Mouse (Mus musculus) heart, postnatal 0 days (tissue): ENCODE data around the gene Igbp1. TPM values are rescaled to one million over a fixed set of nuclear protein-coding genes. Genes with fewer than 3 reads are reported as not detected.
A peak's percentile ranks its signal among the peaks of the same experiment; 100 is the strongest.

Experiments used
- ATAC-seq: fragments of 200-750 bp; cut with Nextera tagmentation; 2 replicates; pipeline ENCODE4 v1.8.0; 2017; ENCODE audit warnings: low read depth, moderate number of reproducible peaks, moderate library complexity; ENCODE audit not compliant: insufficient read depth
- DNase-seq: peaks from one replicate; pipeline ENCODE4 v3.0.0-alpha.2; 2016; ENCODE audit warnings: low spot score
- H3K27ac ChIP-seq: fragments of 300-500 bp; sonication (generic); 2 replicates; pipeline ENCODE4 v1.5.1; 2014; ENCODE audit warnings: low read depth, mild to moderate bottlenecking
- H3K27me3 ChIP-seq: fragments of 300-500 bp; sonication (generic); 2 replicates; pipeline ENCODE4 v1.6.1; 2014; ENCODE audit warnings: low read length, mixed read lengths; ENCODE audit not compliant: control insufficient read depth, insufficient read depth
- H3K36me3 ChIP-seq: fragments of 300-500 bp; sonication (generic); replicated peaks from 2 replicates; pipeline ENCODE4 v1.6.1; 2014; ENCODE audit warnings: low read length, mixed read lengths; ENCODE audit not compliant: control insufficient read depth, insufficient read depth
- H3K4me1 ChIP-seq: fragments of 300-500 bp; sonication (generic); 2 replicates; pipeline ENCODE4 v1.6.1; 2014; ENCODE audit warnings: antibody characterized with exemption; ENCODE audit not compliant: control insufficient read depth, insufficient read depth
- H3K4me2 ChIP-seq: fragments of 300-500 bp; sonication (generic); 2 replicates; pipeline ENCODE4 v1.6.1; 2014; ENCODE audit warnings: low read depth, mild to moderate bottlenecking, low read length, moderate library complexity
- H3K4me3 ChIP-seq: fragments of 300-500 bp; sonication (generic); 2 replicates; pipeline ENCODE4 v1.5.1; 2014; ENCODE audit warnings: low read depth, low read length
- H3K9ac ChIP-seq: fragments of 300-500 bp; sonication (generic); replicated peaks from 2 replicates; pipeline ENCODE4 v1.6.1; 2014; ENCODE audit warnings: low read depth, low read length, mixed read lengths
- H3K9me3 ChIP-seq: fragments of 300-500 bp; sonication (generic); replicated peaks from 2 replicates; pipeline ENCODE4 v1.6.1; 2016; ENCODE audit warnings: low read length; ENCODE audit not compliant: control insufficient read depth
- CTCF ChIP-seq: IDR thresholded peaks from 2 replicates; pipeline ENCODE4 v1.5.1; 2016; ENCODE audit warnings: antibody characterized with exemption, control low read depth, low read depth
- EP300 ChIP-seq: IDR thresholded peaks from 2 replicates; pipeline ENCODE4 v1.6.1; 2016; ENCODE audit warnings: antibody characterized with exemption, low read depth
- WGBS: fragments of 180-500 bp; shearing (Covaris S2); extraction: QIAGEN DNeasy Blood & Tissue Kit; methylation state at CpG from one replicate; pipeline ENCODE4 v1.1.7; 2014; 5-methylcytosine and 5-hydroxymethylcytosine counted together
- polyA plus RNA-seq: library from polyadenylated mRNA; unstranded; fragments of >200 nt; fragmentation: Nextera tagmentation; extraction: Ambion mirVana; gene quantifications from 2 replicates; pipeline ENCODE4 v1.2.1, GENCODE M21; 2015
- total RNA-seq: library from RNA; depleted of rRNA; stranded (reverse); fragments of >200 nt; gene quantifications from 2 replicates; pipeline ENCODE4 v1.2.3, GENCODE M21; 2014; ENCODE audit warnings: low replicate concordance

Gene Igbp1
- total and polyA plus RNA-seq, 2 experiments from 2014 or later, result 29.6 to 55.4 TPM

- peak; percentile 76 for ATAC-seq
These were observed 13.8 kb upstream of the Igbp1 start for GRCm38 (mm10) chrX:100480317-100480716.

GRCm38 (mm10) chrX:100493500-100494067 lies 507 bp upstream of the Igbp1 start:
- Histone ChIP-seq H3K9me3 (no peaks in the 10 kb centered on the region), H3K4me3 (peak overlapping the region; percentile 76), H3K4me1 (no peaks in the 10 kb centered on the region), H3K9ac (peak overlapping the region; percentile 51), H3K27ac (no peak overlapping the region), H3K4me2 (peak overlapping the region; percentile 76), H3K36me3 (peaks cover under 1% of the 10 kb centered on the region; the same call in 1 of the 2 replicates), H3K27me3 (no peaks in the 10 kb centered on the region)
- DNase-seq, result no peak
- 14% methylated on average over 22 of the region's 22 CpGs for WGBS
- TF ChIP-seq EP300 (no peak), CTCF (no peak)
- ATAC-seq, result peak; percentile 42

More at GRCm38 (mm10) chrX:100480317-100480716, 13.8 kb upstream of the Igbp1 start:
- no peak overlapping the region for H3K27ac ChIP-seq
- no peak overlapping the region for H3K9ac ChIP-seq
- TF ChIP-seq CTCF, result peak; percentile 67
- TF ChIP-seq EP300, result no peak
- WGBS, result 29% methylated on average over 3 of the region's 3 CpGs
- no peak overlapping the region for H3K4me2 ChIP-seq
- peak; percentile 33 for DNase-seq
- no peaks in the 10 kb centered on the region for H3K4me1 ChIP-seq
- no peaks in the 10 kb centered on the region for H3K27me3 ChIP-seq
- no peak overlapping the region for H3K4me3 ChIP-seq
- no peaks in the 10 kb centered on the region for H3K9me3 ChIP-seq
- no peaks in the 10 kb centered on the region for H3K36me3 ChIP-seq

GRCm38 (mm10) chrX:100504175-100504851 lies 10.2 kb downstream of the Igbp1 start:
- Histone ChIP-seq H3K9ac (no peak overlapping the region), H3K27me3 (no peaks in the 10 kb centered on the region), H3K4me3 (no peak overlapping the region), H3K36me3 (peaks cover 19% of the 10 kb centered on the region; the same call in 1 of the 2 replicates), H3K4me2 (no peak overlapping the region), H3K9me3 (no peaks in the 10 kb centered on the region), H3K4me1 (no peaks in the 10 kb centered on the region), H3K27ac (no peak overlapping the region)
- ATAC-seq (no peak), DNase-seq (no peak)
- WGBS, result 74% methylated on average over 5 of the region's 5 CpGs
- TF ChIP-seq CTCF (no peak), EP300 (no peak)

DNA sequence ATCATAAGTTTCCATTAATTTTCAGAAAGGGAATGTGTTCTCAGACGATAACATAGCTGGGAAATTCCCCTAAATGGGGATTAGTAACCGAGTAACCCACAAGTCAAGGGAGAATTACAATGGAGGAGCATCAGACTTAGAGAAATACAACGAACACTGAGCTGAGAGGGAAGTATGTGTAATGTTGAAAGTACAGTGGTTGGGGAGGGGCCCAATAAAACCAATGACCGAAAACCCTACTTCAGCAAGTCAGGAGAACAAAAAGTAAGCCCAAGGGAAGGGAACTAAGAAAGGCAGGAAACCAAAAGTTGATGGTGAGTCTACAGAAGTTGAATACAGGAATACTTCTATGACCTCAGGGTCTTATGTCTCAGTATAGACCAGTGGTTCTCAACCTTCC lies 14.1 kb downstream of the Igbp1 start:
- no peak overlapping the region for H3K4me3 ChIP-seq
- no peak overlapping the region for H3K27ac ChIP-seq
- no peak for TF ChIP-seq EP300
- no peak for TF ChIP-seq CTCF
- 79% methylated on average over 4 of the region's 4 CpGs for WGBS
- no peak overlapping the region for H3K9ac ChIP-seq
- no peaks in the 10 kb centered on the region for H3K4me1 ChIP-seq
- H3K27me3 ChIP-seq, result no peaks in the 10 kb centered on the region
- no peak overlapping the region for H3K4me2 ChIP-seq
- ATAC-seq (no peak), DNase-seq (no peak)
- peaks cover 19% of the 10 kb centered on the region; the same call in 1 of the 2 replicates for H3K36me3 ChIP-seq
- H3K9me3 ChIP-seq, result no peaks in the 10 kb centered on the region

DNA sequence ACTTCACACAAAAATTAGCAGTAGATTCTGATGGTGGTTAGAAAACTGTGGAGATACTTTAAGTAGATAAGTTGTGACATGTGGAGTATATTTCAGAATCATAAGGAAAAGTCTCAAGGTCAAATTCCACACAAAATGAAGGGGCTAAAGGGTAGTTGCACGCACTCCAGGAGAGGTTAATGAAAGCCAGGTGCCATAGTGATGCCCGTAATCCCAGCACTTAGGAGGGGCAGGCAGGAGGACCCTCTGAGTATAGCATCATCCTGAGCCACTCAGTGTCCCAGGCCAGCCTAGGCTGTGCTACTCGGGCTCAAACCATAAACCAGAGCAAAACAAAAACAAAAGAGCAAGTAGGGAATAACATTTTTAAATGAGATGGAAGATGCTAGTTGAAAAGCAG lies 15.8 kb downstream of the Igbp1 start:
- Histone ChIP-seq H3K4me3 (no peak overlapping the region), H3K36me3 (peaks cover 10% of the 10 kb centered on the region; the same call in 1 of the 2 replicates), H3K27ac (no peak overlapping the region), H3K4me2 (no peak overlapping the region), H3K4me1 (no peaks in the 10 kb centered on the region), H3K9ac (no peak overlapping the region), H3K27me3 (no peaks in the 10 kb centered on the region), H3K9me3 (no peaks in the 10 kb centered on the region)
- DNase-seq, result no peak
- TF ChIP-seq EP300, result no peak
- TF ChIP-seq CTCF, result no peak
- 78% methylated on average over 3 of the region's 3 CpGs for WGBS
- ATAC-seq, result no peak
